ENCODE assay signal across 10 mouse cellular contexts in the genomic region with DNA sequence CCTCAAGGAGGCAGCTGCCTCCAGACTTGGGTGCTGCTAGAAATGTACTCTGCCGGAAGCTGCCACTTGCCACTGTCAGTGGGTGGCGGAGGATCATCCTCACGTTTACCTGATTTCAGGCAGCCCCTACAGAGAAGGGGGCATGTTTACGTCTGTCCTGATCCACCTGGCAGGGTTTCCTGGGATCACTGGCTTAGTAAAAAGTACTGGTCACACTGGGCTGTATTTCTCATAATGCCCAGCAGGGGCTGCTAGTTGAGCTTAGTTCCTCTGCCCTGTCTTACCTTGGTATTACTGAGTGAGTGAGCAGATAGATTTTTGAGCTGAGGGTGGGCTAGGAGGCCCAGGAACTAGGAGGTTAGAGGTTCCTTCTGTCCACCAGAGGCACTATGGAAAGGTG. TPM values are rescaled to one million over a fixed set of nuclear protein-coding genes. Genes with fewer than 3 reads are reported as not detected.
A peak's percentile ranks its signal among the peaks of the same experiment; 100 is the strongest.
DNase-seq lines count a peak whose midpoint lies in the region; ATAC-seq and TF ChIP-seq lines count a peak whose summit lies in the region.
"Had no signal": no experiment of that assay in that cellular context is flagged by ENCODE, and none has a peak within 500 bp of the region (broad histone marks: within the 10 kb centered on the region; RNA-seq: fewer than 3 reads in every experiment).

No protein-coding gene starts in this region.

- H3K4me2 ChIP-seq in forebrain, embryonic 12.5 days = no peak overlapping the region
- H3K4me2 ChIP-seq in forebrain, embryonic 11.5 days (ENCODE audit: low read depth, low read length, severe bottlenecking) = no peak overlapping the region
- no peak overlapping the region for H3K4me2 ChIP-seq in midbrain, embryonic 11.5 days
- no peak overlapping the region for H3K4me2 ChIP-seq in midbrain, embryonic 16.5 days (ENCODE audit: low read length)
- H3K4me2 ChIP-seq in heart, postnatal 0 days (ENCODE audit: low read depth, low read length) = no peak overlapping the region
- H3K4me2 ChIP-seq in lung, postnatal 0 days (replicated peaks; ENCODE audit: low read depth, low read length) = no peak overlapping the region
- no peak overlapping the region for H3K4me2 ChIP-seq in intestine, embryonic 15.5 days (replicated peaks)
- H3K4me2 ChIP-seq: heart, embryonic 13.5 days; midbrain, embryonic 12.5 days had no signal

- no peak overlapping the region for H3K4me3 ChIP-seq in forebrain, embryonic 12.5 days (replicated peaks)
- H3K4me3 ChIP-seq in forebrain, embryonic 11.5 days (ENCODE audit: low read depth, low read length) = no peak overlapping the region
- H3K4me3 ChIP-seq in midbrain, embryonic 11.5 days (ENCODE audit: low read depth, low read length) = no peak overlapping the region
- no peak overlapping the region for H3K4me3 ChIP-seq in midbrain, embryonic 16.5 days (ENCODE audit: low read depth, low read length)
- no peak overlapping the region for H3K4me3 ChIP-seq in heart, postnatal 0 days (ENCODE audit: low read depth, low read length)
- H3K4me3 ChIP-seq in lung, postnatal 0 days (ENCODE audit: low read depth, low read length) = no peak overlapping the region
- H3K4me3 ChIP-seq in intestine, embryonic 15.5 days (replicated peaks) = no peak overlapping the region
- H3K4me3 ChIP-seq: heart, embryonic 13.5 days; midbrain, embryonic 12.5 days had no signal

- H3K4me1 ChIP-seq in forebrain, embryonic 12.5 days = peaks cover 27% of the 10 kb centered on the region
- H3K4me1 ChIP-seq in forebrain, embryonic 11.5 days (replicated peaks; ENCODE audit: control insufficient read depth, insufficient read depth, low read length) = peaks cover 17% of the 10 kb centered on the region
- H3K4me1 ChIP-seq in midbrain, embryonic 11.5 days (ENCODE audit: control insufficient read depth, insufficient read depth, low read length) = peaks cover 22% of the 10 kb centered on the region
- peaks cover 6% of the 10 kb centered on the region for H3K4me1 ChIP-seq in midbrain, embryonic 16.5 days (ENCODE audit: control insufficient read depth, insufficient read depth, low read length)
- peaks cover 17% of the 10 kb centered on the region for H3K4me1 ChIP-seq in heart, postnatal 0 days (ENCODE audit: control insufficient read depth, insufficient read depth)
- peaks cover 18% of the 10 kb centered on the region for H3K4me1 ChIP-seq in lung, postnatal 0 days (ENCODE audit: insufficient read depth, low read depth, low read length)
- peaks cover 26% of the 10 kb centered on the region for H3K4me1 ChIP-seq in intestine, embryonic 15.5 days (replicated peaks)

- peaks cover 41% of the 10 kb centered on the region for H3K36me3 ChIP-seq in forebrain, embryonic 12.5 days (replicated peaks)
- H3K36me3 ChIP-seq in forebrain, embryonic 11.5 days (ENCODE audit: control insufficient read depth, insufficient read depth, low read length) = peaks cover 11% of the 10 kb centered on the region; the same call in 1 of the 2 replicates
- H3K36me3 ChIP-seq in midbrain, embryonic 11.5 days (ENCODE audit: control insufficient read depth, insufficient read depth, low read length) = peaks cover 16% of the 10 kb centered on the region
- H3K36me3 ChIP-seq in midbrain, embryonic 16.5 days (ENCODE audit: control insufficient read depth, insufficient read depth, low read length) = no peaks in the 10 kb centered on the region
- H3K36me3 ChIP-seq in heart, postnatal 0 days (replicated peaks; ENCODE audit: control insufficient read depth, insufficient read depth, low read length) = peaks cover 30% of the 10 kb centered on the region
- no peaks in the 10 kb centered on the region for H3K36me3 ChIP-seq in lung, postnatal 0 days (ENCODE audit: insufficient read depth, low read length)
- H3K36me3 ChIP-seq in intestine, embryonic 15.5 days = peaks cover 11% of the 10 kb centered on the region

- no peak overlapping the region for H3K27ac ChIP-seq in forebrain, embryonic 12.5 days
- no peak overlapping the region for H3K27ac ChIP-seq in forebrain, embryonic 11.5 days (ENCODE audit: low read depth, low read length)
- no peak overlapping the region for H3K27ac ChIP-seq in midbrain, embryonic 11.5 days (ENCODE audit: low read depth, low read length)
- H3K27ac ChIP-seq in midbrain, embryonic 16.5 days (ENCODE audit: low read length) = no peak overlapping the region
- no peak overlapping the region for H3K27ac ChIP-seq in heart, postnatal 0 days (ENCODE audit: low read depth)
- no peak overlapping the region for H3K27ac ChIP-seq in lung, postnatal 0 days (ENCODE audit: low read length)
- no peak overlapping the region for H3K27ac ChIP-seq in intestine, embryonic 15.5 days
- H3K27ac ChIP-seq: heart, embryonic 13.5 days; midbrain, embryonic 12.5 days had no signal

- no peak for DNase-seq in forebrain, embryonic 11.5 days (ENCODE audit: low spot score)
- DNase-seq in midbrain, embryonic 11.5 days (ENCODE audit: low spot score, missing footprints) = peak; percentile 84
- DNase-seq in adrenal gland, postnatal 10 days = peak; percentile 63
- no peak for DNase-seq in heart, postnatal 0 days (ENCODE audit: low spot score)
- DNase-seq in lung, postnatal 0 days (ENCODE audit: low spot score) = peak; percentile 56

- TF ChIP-seq EP300 in heart, postnatal 0 days (IDR thresholded peaks at IDR 0.05; ENCODE audit: low read depth) = no peak
- no peak for TF ChIP-seq EP300 in lung, postnatal 0 days (IDR thresholded peaks at IDR 0.05)

- no peaks in the 10 kb centered on the region for H3K27me3 ChIP-seq in forebrain, embryonic 12.5 days
- H3K27me3 ChIP-seq in forebrain, embryonic 11.5 days (ENCODE audit: control insufficient read depth, insufficient read depth, low read length) = no peaks in the 10 kb centered on the region
- H3K27me3 ChIP-seq in midbrain, embryonic 11.5 days (ENCODE audit: control insufficient read depth, insufficient read depth, low read length) = no peaks in the 10 kb centered on the region
- no peaks in the 10 kb centered on the region for H3K27me3 ChIP-seq in midbrain, embryonic 16.5 days (ENCODE audit: control insufficient read depth, insufficient read depth, low read depth, low read length)
- H3K27me3 ChIP-seq in heart, postnatal 0 days (ENCODE audit: control insufficient read depth, insufficient read depth, low read length) = no peaks in the 10 kb centered on the region
- no peaks in the 10 kb centered on the region for H3K27me3 ChIP-seq in lung, postnatal 0 days (replicated peaks; ENCODE audit: insufficient read depth, low read length)
- no peaks in the 10 kb centered on the region for H3K27me3 ChIP-seq in intestine, embryonic 15.5 days (replicated peaks)
- H3K27me3 ChIP-seq: midbrain, embryonic 12.5 days had no signal

- 67% methylated on average over 4 of the region's 4 CpGs for WGBS in forebrain, embryonic 12.5 days
- 67% methylated on average over 4 of the region's 4 CpGs for WGBS in forebrain, embryonic 11.5 days
- WGBS in midbrain, embryonic 11.5 days = 64% methylated on average over 4 of the region's 4 CpGs
- 57% methylated on average over 4 of the region's 4 CpGs for WGBS in midbrain, embryonic 16.5 days
- WGBS in heart, postnatal 0 days = 62% methylated on average over 4 of the region's 4 CpGs
- 59% methylated on average over 4 of the region's 4 CpGs for WGBS in lung, postnatal 0 days
- WGBS in intestine, embryonic 15.5 days = 54% methylated on average over 4 of the region's 4 CpGs

- no peak for ATAC-seq in forebrain, embryonic 12.5 days (ENCODE audit: low FRiP score)
- ATAC-seq in forebrain, embryonic 11.5 days (replicated peaks; ENCODE audit: low FRiP score) = no peak
- no peak for ATAC-seq in midbrain, embryonic 11.5 days (ENCODE audit: low FRiP score)
- no peak for ATAC-seq in midbrain, embryonic 16.5 days
- no peak for ATAC-seq in heart, postnatal 0 days (ENCODE audit: insufficient read depth, low read depth)
- ATAC-seq in lung, postnatal 0 days = no peak
- ATAC-seq in intestine, embryonic 15.5 days = no peak

- H3K9ac ChIP-seq in forebrain, embryonic 12.5 days = 0 out of 2 replicates have a peak overlapping the region, but pooled peaks have one; percentile 2
- no peak overlapping the region for H3K9ac ChIP-seq in forebrain, embryonic 11.5 days (ENCODE audit: low read length)
- H3K9ac ChIP-seq in midbrain, embryonic 11.5 days (ENCODE audit: low read length) = no peak overlapping the region
- H3K9ac ChIP-seq in midbrain, embryonic 16.5 days (ENCODE audit: low read depth, low read length) = no peak overlapping the region
- no peak overlapping the region for H3K9ac ChIP-seq in heart, postnatal 0 days (replicated peaks; ENCODE audit: low read depth, low read length)
- no peak overlapping the region for H3K9ac ChIP-seq in lung, postnatal 0 days (replicated peaks; ENCODE audit: low read depth)
- H3K9ac ChIP-seq in intestine, embryonic 15.5 days = no peak overlapping the region
- H3K9ac ChIP-seq: heart, embryonic 13.5 days; midbrain, embryonic 12.5 days had no signal

- no peaks in the 10 kb centered on the region for H3K9me3 ChIP-seq in forebrain, embryonic 12.5 days
- H3K9me3 ChIP-seq in forebrain, embryonic 11.5 days (ENCODE audit: control insufficient read depth, low read length) = no peaks in the 10 kb centered on the region
- H3K9me3 ChIP-seq in midbrain, embryonic 11.5 days (ENCODE audit: control insufficient read depth, low read length) = no peaks in the 10 kb centered on the region
- H3K9me3 ChIP-seq in midbrain, embryonic 16.5 days (replicated peaks; ENCODE audit: control insufficient read depth, low read length, poor library complexity, severe bottlenecking) = no peaks in the 10 kb centered on the region
- H3K9me3 ChIP-seq in heart, postnatal 0 days (replicated peaks; ENCODE audit: control insufficient read depth, low read length) = no peaks in the 10 kb centered on the region
- H3K9me3 ChIP-seq in lung, postnatal 0 days (ENCODE audit: low read length) = no peaks in the 10 kb centered on the region
- H3K9me3 ChIP-seq in intestine, embryonic 15.5 days = no peaks in the 10 kb centered on the region
- H3K9me3 ChIP-seq: heart, embryonic 13.5 days; midbrain, embryonic 12.5 days had no signal

- TF ChIP-seq CTCF in heart, postnatal 0 days (IDR thresholded peaks at IDR 0.05; ENCODE audit: low read depth) = peak; percentile 69
- peak; percentile 85 for TF ChIP-seq CTCF in lung, postnatal 0 days (IDR thresholded peaks at IDR 0.05)

RNA-seq across cellular contexts. Expression of a gene that starts 4.5 kb away (rescaled TPM):
- polyA plus RNA-seq in forebrain, embryonic 12.5 days (2016; fragmentation: Nextera tagmentation; extraction: Ambion mirVana) = 60.8 and 67.8 TPM in 2 replicates
- polyA plus RNA-seq in forebrain, embryonic 11.5 days (2014; fragmentation: Nextera tagmentation; extraction: Ambion mirVana) = 79.0 and 85.0 TPM in 2 replicates
- 47.9 and 53.3 TPM in 2 replicates for polyA plus RNA-seq in midbrain, embryonic 11.5 days (2014; fragmentation: Nextera tagmentation; extraction: Ambion mirVana)
- polyA plus RNA-seq in midbrain, embryonic 16.5 days (2015; fragmentation: Nextera tagmentation; extraction: Ambion mirVana) = 9.0 and 9.2 TPM in 2 replicates
- total RNA-seq in adrenal gland, postnatal 10 days (2021) = 1 to 10 TPM; 3.3 to 5.3 TPM
- 14.0 and 26.1 TPM in 2 replicates for total RNA-seq in heart, postnatal 0 days (2014; rRNA removed; ENCODE audit: low replicate concordance)
- 5.6 and 6.4 TPM in 2 replicates for polyA plus RNA-seq in heart, postnatal 0 days (2015; fragmentation: Nextera tagmentation; extraction: Ambion mirVana)
- 2.2 and 2.4 TPM in 2 replicates for polyA plus RNA-seq in lung, postnatal 0 days (2015; fragmentation: Nextera tagmentation; extraction: Ambion mirVana)
- polyA plus RNA-seq in intestine, embryonic 15.5 days (2015; fragmentation: Nextera tagmentation; extraction: Ambion mirVana) = 46.8 and 48.8 TPM in 2 replicates

RNA-seq across cellular contexts. Expression of a gene that starts 11.1 kb away (rescaled TPM):
- polyA plus RNA-seq in forebrain, embryonic 12.5 days (2016; fragmentation: Nextera tagmentation; extraction: Ambion mirVana) = 4.0 and 4.3 TPM in 2 replicates
- polyA plus RNA-seq in forebrain, embryonic 11.5 days (2014; fragmentation: Nextera tagmentation; extraction: Ambion mirVana) = 3.1 and 5.4 TPM in 2 replicates
- polyA plus RNA-seq in midbrain, embryonic 11.5 days (2014; fragmentation: Nextera tagmentation; extraction: Ambion mirVana) = 3.4 and 6.7 TPM in 2 replicates
- polyA plus RNA-seq in midbrain, embryonic 16.5 days (2015; fragmentation: Nextera tagmentation; extraction: Ambion mirVana) = 4.6 and 5.2 TPM in 2 replicates
- 10 to 100 TPM; 11.2 to 11.8 TPM for total RNA-seq in adrenal gland, postnatal 10 days (2021)
- total RNA-seq in heart, postnatal 0 days (2014; rRNA removed; ENCODE audit: low replicate concordance) = 1.3 and 10.9 TPM in 2 replicates
- polyA plus RNA-seq in heart, postnatal 0 days (2015; fragmentation: Nextera tagmentation; extraction: Ambion mirVana) = 13.0 and 14.3 TPM in 2 replicates
- 74.4 and 75.5 TPM in 2 replicates for polyA plus RNA-seq in lung, postnatal 0 days (2015; fragmentation: Nextera tagmentation; extraction: Ambion mirVana)
- polyA plus RNA-seq in intestine, embryonic 15.5 days (2015; fragmentation: Nextera tagmentation; extraction: Ambion mirVana) = 105 and 122 TPM in 2 replicates

RNA-seq across cellular contexts. Expression of a gene that starts 19.1 kb away (rescaled TPM):
- 0.22 TPM in 1 of 2 replicates, not detected in the other for polyA plus RNA-seq in forebrain, embryonic 12.5 days (2016; fragmentation: Nextera tagmentation; extraction: Ambion mirVana)
- polyA plus RNA-seq in forebrain, embryonic 11.5 days (2014; fragmentation: Nextera tagmentation; extraction: Ambion mirVana) = 0.23 TPM in 1 of 2 replicates, not detected in the other
- 0.12 and 0.23 TPM in 2 replicates for polyA plus RNA-seq in midbrain, embryonic 11.5 days (2014; fragmentation: Nextera tagmentation; extraction: Ambion mirVana)
- polyA plus RNA-seq in midbrain, embryonic 16.5 days (2015; fragmentation: Nextera tagmentation; extraction: Ambion mirVana) = 3.7 and 9.0 TPM in 2 replicates
- 10 to 100 TPM; 11.7 to 15.1 TPM for total RNA-seq in adrenal gland, postnatal 10 days (2021)
- total RNA-seq in heart, postnatal 0 days (2014; rRNA removed; ENCODE audit: low replicate concordance) = 7.9 and 44.8 TPM in 2 replicates
- 3.5 and 4.2 TPM in 2 replicates for polyA plus RNA-seq in heart, postnatal 0 days (2015; fragmentation: Nextera tagmentation; extraction: Ambion mirVana)
- polyA plus RNA-seq in lung, postnatal 0 days (2015; fragmentation: Nextera tagmentation; extraction: Ambion mirVana) = 2.6 and 2.8 TPM in 2 replicates
- polyA plus RNA-seq in intestine, embryonic 15.5 days (2015; fragmentation: Nextera tagmentation; extraction: Ambion mirVana) = 12.1 and 15.6 TPM in 2 replicates

RNA-seq across cellular contexts. Expression of a gene that starts 20.4 kb away (rescaled TPM):
- 18.0 and 19.9 TPM in 2 replicates for polyA plus RNA-seq in forebrain, embryonic 12.5 days (2016; fragmentation: Nextera tagmentation; extraction: Ambion mirVana)
- 20.1 and 20.5 TPM in 2 replicates for polyA plus RNA-seq in forebrain, embryonic 11.5 days (2014; fragmentation: Nextera tagmentation; extraction: Ambion mirVana)
- 15.9 and 16.0 TPM in 2 replicates for polyA plus RNA-seq in midbrain, embryonic 11.5 days (2014; fragmentation: Nextera tagmentation; extraction: Ambion mirVana)
- 22.6 and 26.2 TPM in 2 replicates for polyA plus RNA-seq in midbrain, embryonic 16.5 days (2015; fragmentation: Nextera tagmentation; extraction: Ambion mirVana)
- total RNA-seq in adrenal gland, postnatal 10 days (2021) = 10 to 100 TPM; 15.4 to 19.1 TPM
- total RNA-seq in heart, postnatal 0 days (2014; rRNA removed; ENCODE audit: low replicate concordance) = 9.0 and 13.2 TPM in 2 replicates
- 4.3 and 4.6 TPM in 2 replicates for polyA plus RNA-seq in heart, postnatal 0 days (2015; fragmentation: Nextera tagmentation; extraction: Ambion mirVana)
- 10.5 and 11.1 TPM in 2 replicates for polyA plus RNA-seq in lung, postnatal 0 days (2015; fragmentation: Nextera tagmentation; extraction: Ambion mirVana)
- polyA plus RNA-seq in intestine, embryonic 15.5 days (2015; fragmentation: Nextera tagmentation; extraction: Ambion mirVana) = 46.0 and 48.6 TPM in 2 replicates

RNA-seq across cellular contexts. Expression of a gene that starts 22.6 kb away (rescaled TPM):
- 192 and 198 TPM in 2 replicates for polyA plus RNA-seq in forebrain, embryonic 12.5 days (2016; fragmentation: Nextera tagmentation; extraction: Ambion mirVana)
- polyA plus RNA-seq in forebrain, embryonic 11.5 days (2014; fragmentation: Nextera tagmentation; extraction: Ambion mirVana) = 120 and 128 TPM in 2 replicates
- 101 and 106 TPM in 2 replicates for polyA plus RNA-seq in midbrain, embryonic 11.5 days (2014; fragmentation: Nextera tagmentation; extraction: Ambion mirVana)
- polyA plus RNA-seq in midbrain, embryonic 16.5 days (2015; fragmentation: Nextera tagmentation; extraction: Ambion mirVana) = 481 and 529 TPM in 2 replicates
- total RNA-seq in adrenal gland, postnatal 10 days (2021) = 10 to 100 TPM; 67.8 to 83.9 TPM
- 43.0 and 49.7 TPM in 2 replicates for total RNA-seq in heart, postnatal 0 days (2014; rRNA removed; ENCODE audit: low replicate concordance)
- 21.0 and 24.5 TPM in 2 replicates for polyA plus RNA-seq in heart, postnatal 0 days (2015; fragmentation: Nextera tagmentation; extraction: Ambion mirVana)
- polyA plus RNA-seq in lung, postnatal 0 days (2015; fragmentation: Nextera tagmentation; extraction: Ambion mirVana) = 42.7 and 45.3 TPM in 2 replicates
- 40.9 and 48.2 TPM in 2 replicates for polyA plus RNA-seq in intestine, embryonic 15.5 days (2015; fragmentation: Nextera tagmentation; extraction: Ambion mirVana)

Comparison
In these comparisons a context has a peak if more than half of its experiments do, and no peak if none do; other contexts are left out.
1. DNase-seq: peak in midbrain, embryonic 11.5 days (single experiment), adrenal gland, postnatal 10 days (single experiment) and lung, postnatal 0 days (single experiment); none in forebrain, embryonic 11.5 days (single experiment) and heart, postnatal 0 days (single experiment).